9 mouse cellular contexts compared by ENCODE assay signal in the genomic region with DNA sequence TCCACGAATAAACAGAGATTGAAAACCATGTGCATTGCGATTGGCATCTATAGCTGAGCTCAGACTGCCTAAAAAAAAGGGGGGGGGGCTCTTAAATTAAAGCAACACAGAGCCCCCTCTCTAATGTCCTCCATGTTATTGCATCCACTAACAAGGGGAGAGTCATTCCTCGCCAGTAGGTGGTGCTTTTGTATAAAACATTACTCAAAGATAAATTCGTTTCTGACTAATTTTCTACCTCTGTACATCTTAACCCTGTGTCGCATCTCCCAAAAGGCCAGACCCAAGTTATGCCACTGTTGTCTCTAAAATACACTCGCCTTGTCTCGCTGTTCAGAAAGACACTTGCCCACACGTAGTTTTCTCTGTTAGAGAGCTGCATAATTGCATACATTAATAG.
A peak's percentile ranks its signal among the peaks of the same experiment; 100 is the strongest.
DNase-seq lines count a peak whose midpoint lies in the region; ATAC-seq lines count a peak whose summit lies in the region.
"Had no signal": no experiment of that assay in that cellular context is flagged by ENCODE, and none has a peak within 500 bp of the region (broad histone marks: within the 10 kb centered on the region; RNA-seq: fewer than 3 reads in every experiment).

No protein-coding gene starts in this region.

- no peaks in the 10 kb centered on the region for H3K9me3 ChIP-seq in forebrain, embryonic 15.5 days
- H3K9me3 ChIP-seq in neural tube, embryonic 15.5 days (replicated peaks): no peaks in the 10 kb centered on the region

- H3K36me3 ChIP-seq in forebrain, embryonic 15.5 days: no peaks in the 10 kb centered on the region
- H3K36me3 ChIP-seq in neural tube, embryonic 15.5 days: no peaks in the 10 kb centered on the region

- intact Hi-C loops in gastrocnemius, postnatal 36 days (cut with DNase I): loop anchor here (10.0 kb wide), 1 partner anchor 1876 kb away; the partner anchor contains the start of gene Cetn3

- no peaks in the 10 kb centered on the region for H3K27me3 ChIP-seq in forebrain, embryonic 15.5 days
- no peaks in the 10 kb centered on the region for H3K27me3 ChIP-seq in neural tube, embryonic 15.5 days (replicated peaks)

- 20% methylated on average over 8 of the region's 8 CpGs for WGBS in forebrain, embryonic 15.5 days
- 39% methylated on average over 8 of the region's 8 CpGs for WGBS in neural tube, embryonic 15.5 days

- H3K4me2 ChIP-seq in forebrain, embryonic 15.5 days (replicated peaks): peak overlapping the region; percentile 40
- peak overlapping the region; percentile 40 for H3K4me2 ChIP-seq in neural tube, embryonic 15.5 days

- peak overlapping the region; percentile 85 for H3K27ac ChIP-seq in forebrain, embryonic 15.5 days (replicated peaks)
- 0 out of 2 replicates have a peak overlapping the region, but pooled peaks have one; percentile 23 for H3K27ac ChIP-seq in neural tube, embryonic 15.5 days (replicated peaks)

- peak; percentile 42 to 58 for DNase-seq in layer of hippocampus, postnatal 10 days (ENCODE audit: low spot score in 2 of 2)
- DNase-seq in layer of hippocampus, adult 8-10 months (ENCODE audit: low spot score in 2 of 2): no peak
- peak; percentile 12 for DNase-seq in cerebellum, adult 11-12 months
- no peak for DNase-seq in kidney, postnatal 14 days
- DNase-seq in gastrocnemius, postnatal 36 days: no peak
- DNase-seq: heart, postnatal 10 days had no signal

- peak overlapping the region; percentile 24 for H3K4me3 ChIP-seq in forebrain, embryonic 15.5 days
- H3K4me3 ChIP-seq in neural tube, embryonic 15.5 days (replicated peaks): peak overlapping the region; percentile 16; the same call in 1 of the 2 replicates

- ATAC-seq in forebrain, embryonic 15.5 days (replicated peaks): peak; percentile 65
- ATAC-seq in neural tube, embryonic 15.5 days (ENCODE audit: low FRiP score): peak; percentile 77
- ATAC-seq in erythroblast, adult 5-6 weeks (replicated peaks; ENCODE audit: low FRiP score, poor library complexity, severe bottlenecking): no peak

- peak overlapping the region; percentile 11 for H3K9ac ChIP-seq in forebrain, embryonic 15.5 days (replicated peaks)
- no peak overlapping the region for H3K9ac ChIP-seq in neural tube, embryonic 15.5 days (replicated peaks)

- H3K4me1 ChIP-seq in forebrain, embryonic 15.5 days: peaks cover 30% of the 10 kb centered on the region
- H3K4me1 ChIP-seq in neural tube, embryonic 15.5 days: 0 out of 2 replicates have a peak, but pooled peaks cover 4% of the 10 kb centered on the region

Comparison
In these comparisons a context has a peak if more than half of its experiments do, and no peak if none do; other contexts are left out.
1. DNase-seq: peak in layer of hippocampus, postnatal 10 days (2 of 2) and cerebellum, adult 11-12 months (single experiment); none in layer of hippocampus, adult 8-10 months (0 of 2), kidney, postnatal 14 days (single experiment) and gastrocnemius, postnatal 36 days (0 of 2).